Comparison of ENCODE assay signal across 23 mouse cellular contexts in the genomic region with DNA sequence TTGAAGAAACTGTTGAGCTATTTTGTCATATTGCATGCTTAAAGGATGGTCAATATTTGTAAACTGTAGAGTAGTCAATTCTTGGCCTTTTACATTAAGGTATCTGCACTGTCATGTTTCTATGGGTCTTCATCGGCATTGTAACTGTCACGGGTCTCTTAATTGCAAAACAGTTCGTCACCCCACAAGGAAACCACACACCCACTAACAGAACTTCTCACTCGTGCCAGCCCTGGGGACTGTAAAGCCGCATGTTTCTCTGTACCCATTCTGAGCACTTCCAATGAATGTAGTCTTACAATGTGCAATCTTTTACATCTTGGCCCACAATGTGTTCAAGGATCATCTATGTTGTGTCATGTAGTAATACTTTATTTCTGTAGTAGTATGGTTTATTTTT.
"Had no signal": no experiment of that assay in that cellular context is flagged by ENCODE, and none has a peak within 500 bp of the region (broad histone marks: within the 10 kb centered on the region; RNA-seq: fewer than 3 reads in every experiment).

No protein-coding gene starts in this region.

- ATAC-seq: inflammation-experienced regulatory T-cells, adult 6 months; intestine, embryonic 16.5 days; lung, postnatal 0 days; midbrain, embryonic 13.5 days; midbrain, embryonic 16.5 days had no signal

- H3K4me3 ChIP-seq: limb, embryonic 12.5 days; limb, embryonic 15.5 days; midbrain, embryonic 13.5 days; myocyte; stomach, embryonic 15.5 days had no signal

- H3K4me2 ChIP-seq: limb, embryonic 12.5 days; limb, embryonic 15.5 days; liver, embryonic 11.5 days; lung, embryonic 14.5 days; midbrain, embryonic 13.5 days; stomach, embryonic 15.5 days had no signal

- H3K36me3 ChIP-seq: stomach, embryonic 15.5 days had no signal

- DNase-seq: kidney, adult 2 months; kidney, postnatal 10 days; kidney, postnatal 36 days; layer of hippocampus, postnatal 36 days; left cerebral cortex, postnatal 4 days; liver, postnatal 0 days; lung, embryonic 14.5 days; right cerebral cortex, adult 18-20 months; right cerebral cortex, postnatal 14 days; right cerebral cortex, postnatal 4 days; spleen, adult 18-20 months; thymus, postnatal 25 days had no signal

- H3K4me1 ChIP-seq: limb, embryonic 12.5 days; midbrain, embryonic 13.5 days had no signal

- H3K9ac ChIP-seq: limb, embryonic 12.5 days; limb, embryonic 15.5 days; liver, embryonic 14.5 days; liver, postnatal 0 days; lung, embryonic 14.5 days; midbrain, embryonic 13.5 days; stomach, embryonic 15.5 days had no signal

- H3K27me3 ChIP-seq: limb, embryonic 12.5 days; limb, embryonic 15.5 days; midbrain, embryonic 13.5 days; stomach, embryonic 15.5 days had no signal

- H3K9me3 ChIP-seq: limb, embryonic 12.5 days; limb, embryonic 15.5 days; midbrain, embryonic 13.5 days; stomach, embryonic 15.5 days had no signal

- H3K27ac ChIP-seq: limb, embryonic 12.5 days; limb, embryonic 15.5 days; liver, embryonic 14.5 days; midbrain, embryonic 13.5 days; stomach, embryonic 15.5 days had no signal
